Mouse (Mus musculus) liver, adult 2 months (tissue): ENCODE measurements around the gene Rnls. TPM values are rescaled to one million over a fixed set of nuclear protein-coding genes. Genes with fewer than 3 reads are reported as not detected.
A peak's percentile ranks its signal among the peaks of the same experiment; 100 is the strongest.

Experiments
- DNase-seq: peaks from one replicate; pipeline ENCODE4 v3.0.0-alpha.2; 2011; ENCODE audit warnings: low read depth, low spot score; ENCODE audit errors: extremely low read depth
- H3K27ac ChIP-seq: fragments of 200-500 bp; replicated peaks from 2 replicates; pipeline ENCODE4 v1.5.1; 2012; ENCODE audit warnings: low read depth, mild to moderate bottlenecking, control low read depth, inconsistent platforms, low read length; ENCODE audit not compliant: insufficient read depth
- H3K27me3 ChIP-seq: fragments of 200-500 bp; 2 replicates; pipeline ENCODE4 v1.6.1; 2012; ENCODE audit warnings: mild to moderate bottlenecking, moderate library complexity, low read length, inconsistent platforms; ENCODE audit not compliant: control insufficient read depth, insufficient read depth
- H3K36me3 ChIP-seq: fragments of 200-500 bp; 2 replicates; pipeline ENCODE4 v1.6.1; 2012; ENCODE audit warnings: low read length, inconsistent platforms; ENCODE audit not compliant: control insufficient read depth, insufficient read depth
- H3K4me1 ChIP-seq: fragments of 200-500 bp; 2 replicates; pipeline ENCODE4 v1.6.1; 2011; ENCODE audit warnings: low read length; ENCODE audit not compliant: control insufficient read depth, insufficient read depth
- H3K4me3 ChIP-seq: fragments of 200-500 bp; 2 replicates; pipeline ENCODE4 v1.5.1; 2011; ENCODE audit warnings: low read depth, mild to moderate bottlenecking, control low read depth, low read length, moderate library complexity; ENCODE audit not compliant: insufficient read depth
- H3K79me2 ChIP-seq: fragments of 200-500 bp; 2 replicates; pipeline ENCODE4 v1.6.1; 2012; ENCODE audit warnings: inconsistent platforms, mild to moderate bottlenecking, low read length, moderate library complexity; ENCODE audit not compliant: control insufficient read depth, insufficient read depth
- H3K9ac ChIP-seq: fragments of 200-500 bp; 2 replicates; pipeline ENCODE4 v1.6.1; 2012; ENCODE audit warnings: low read depth, mild to moderate bottlenecking, control low read depth, inconsistent platforms, low read length
- CTCF ChIP-seq: fragments of 200-500 bp; IDR thresholded peaks from 2 replicates; pipeline ENCODE4 v1.5.1; 2011; ENCODE audit warnings: low read depth, low read length, control low read depth
- POLR2A ChIP-seq: fragments of 200-500 bp; IDR thresholded peaks from 2 replicates; pipeline ENCODE4 v1.6.1; 2011; ENCODE audit warnings: low read length, control low read depth; ENCODE audit not compliant: insufficient read depth; ENCODE audit errors: extremely low read depth
- WGBS: fragments of 180-500 bp; shearing (Covaris S2); methylation state at CpG from one replicate; pipeline ENCODE4 v1.1.7; 2018; 5-methylcytosine and 5-hydroxymethylcytosine counted together
- polyA plus RNA-seq: library from polyadenylated mRNA; depleted of rRNA; stranded (reverse); fragments of >200 nt; gene quantifications from 2 replicates; pipeline ENCODE4 v1.2.3, GENCODE M21; 2012
- total RNA-seq: library from RNA; depleted of rRNA; stranded (reverse); fragments of >200 nt; gene quantifications from 2 replicates; pipeline ENCODE4 v1.2.3, GENCODE M21; 2014

Rnls gene
- total and polyA plus RNA-seq, 2 experiments: 0.50 to 0.92 TPM

GRCm38 (mm10) chr19:33100031-33100430 lies 292.1 kb downstream of the Rnls start:
- Histone ChIP-seq H3K4me3 (no peak overlapping the region), H3K9ac (no peak overlapping the region), H3K27ac (peak overlapping the region; percentile 57), H3K79me2 (no peaks in the 10 kb centered on the region), H3K4me1 (peaks cover 25% of the 10 kb centered on the region), H3K36me3 (no peaks in the 10 kb centered on the region), H3K27me3 (no peaks in the 10 kb centered on the region)
- WGBS: 16% methylated on average over 4 of the region's 4 CpGs
- peak; percentile 93 for DNase-seq
- TF ChIP-seq CTCF (no peak), POLR2A (no peak)

- Histone ChIP-seq H3K36me3 (no peaks in the 10 kb centered on the region), H3K9ac (no peak overlapping the region), H3K27ac (no peak overlapping the region), H3K4me3 (no peak overlapping the region), H3K79me2 (no peaks in the 10 kb centered on the region), H3K4me1 (peaks cover 27% of the 10 kb centered on the region), H3K27me3 (no peaks in the 10 kb centered on the region)
- DNase-seq: peak; percentile 50
- 55% methylated on average over 9 of the region's 9 CpGs for whole genome bisulfite sequencing
- TF ChIP-seq POLR2A (no peak), CTCF (no peak)
Observed at GRCm38 (mm10) chr19:33099201-33099788, 292.8 kb downstream of the Rnls start.

GRCm38 (mm10) chr19:33097691-33098090 lies 294.4 kb downstream of the Rnls start:
- 24% methylated on average over 3 of the region's 3 CpGs for WGBS

GRCm38 (mm10) chr19:33096581-33096980 lies 295.5 kb downstream of the Rnls start:
- no peaks in the 10 kb centered on the region for H3K79me2 ChIP-seq
- WGBS: 93% methylated on average over 5 of the region's 5 CpGs

More at GRCm38 (mm10) chr19:33097691-33098090, 294.4 kb downstream of the Rnls start:
- peak; percentile 90 for DNase-seq
- no peaks in the 10 kb centered on the region for H3K27me3 ChIP-seq
- H3K9ac ChIP-seq: no peak overlapping the region
- H3K79me2 ChIP-seq: no peaks in the 10 kb centered on the region
- peaks cover 27% of the 10 kb centered on the region for H3K4me1 ChIP-seq
- peak overlapping the region; percentile 54 for H3K27ac ChIP-seq
- H3K4me3 ChIP-seq: no peak overlapping the region
- no peaks in the 10 kb centered on the region for H3K36me3 ChIP-seq
- TF ChIP-seq POLR2A (no peak), CTCF (no peak)

GRCm38 (mm10) chr19:33092575-33092974 lies 299.5 kb downstream of the Rnls start:
- DNase-seq: no peak

More at GRCm38 (mm10) chr19:33096581-33096980, 295.5 kb downstream of the Rnls start:
- no peaks in the 10 kb centered on the region for H3K27me3 ChIP-seq
- no peak overlapping the region for H3K27ac ChIP-seq
- H3K36me3 ChIP-seq: no peaks in the 10 kb centered on the region
- H3K9ac ChIP-seq: no peak overlapping the region
- no peak overlapping the region for H3K4me3 ChIP-seq
- peaks cover 25% of the 10 kb centered on the region for H3K4me1 ChIP-seq
- DNase-seq: no peak
- TF ChIP-seq CTCF: no peak
- no peak for TF ChIP-seq POLR2A

GRCm38 (mm10) chr19:33091324-33091723 lies 300.8 kb downstream of the Rnls start:
- WGBS: 69% methylated on average over 3 of the region's 3 CpGs
- Histone ChIP-seq H3K4me3 (no peak overlapping the region), H3K36me3 (no peaks in the 10 kb centered on the region), H3K4me1 (peaks cover 8% of the 10 kb centered on the region), H3K79me2 (no peaks in the 10 kb centered on the region), H3K9ac (no peak overlapping the region), H3K27me3 (no peaks in the 10 kb centered on the region), H3K27ac (no peak overlapping the region)
- TF ChIP-seq CTCF: no peak
- TF ChIP-seq POLR2A: no peak
- DNase-seq: no peak

More at GRCm38 (mm10) chr19:33092575-33092974, 299.5 kb downstream of the Rnls start:
- no peak for TF ChIP-seq POLR2A
- TF ChIP-seq CTCF: no peak
- Histone ChIP-seq H3K27ac (no peak overlapping the region), H3K4me1 (peaks cover 10% of the 10 kb centered on the region), H3K27me3 (no peaks in the 10 kb centered on the region), H3K9ac (no peak overlapping the region), H3K4me3 (no peak overlapping the region), H3K36me3 (no peaks in the 10 kb centered on the region), H3K79me2 (no peaks in the 10 kb centered on the region)
